Mouse (Mus musculus): ENCODE results near the gene Sim1. TPM values are rescaled to one million over a fixed set of nuclear protein-coding genes. Genes with fewer than 3 reads are reported as not detected.

The Sim1 gene
- polyA plus RNA-seq, 1 experiment from 2014 or later: not detected

- Histone ChIP-seq H3K4me3 (replicated peaks) (no peak overlapping the region), H3K36me3 (replicated peaks) (no peaks in the 10 kb centered on the region), H3K9ac (no peak overlapping the region), H3K4me1 (replicated peaks) (no peaks in the 10 kb centered on the region; the same call in 1 of the 2 replicates), H3K27ac (replicated peaks) (no peak overlapping the region), H3K27me3 (peaks cover 96% of the 10 kb centered on the region), H3K4me2 (no peak overlapping the region; the same call in 1 of the 2 replicates), H3K9me3 (replicated peaks) (no peaks in the 10 kb centered on the region)
- ATAC-seq (ENCODE audit: insufficient read depth): no peak
- 2% methylated on average over 43 of the region's 43 CpGs for WGBS (ENCODE audit: insufficient replicate concordance)
These were observed 8.5 kb downstream of the Sim1 start for GRCm38 (mm10) chr10:50902741-50903715.

- H3K27ac ChIP-seq (replicated peaks): no peak overlapping the region
- no peaks in the 10 kb centered on the region; the same call in 1 of the 2 replicates for H3K4me1 ChIP-seq (replicated peaks)
- H3K9ac ChIP-seq: no peak overlapping the region
- H3K36me3 ChIP-seq (replicated peaks): no peaks in the 10 kb centered on the region
- no peak overlapping the region for H3K4me3 ChIP-seq (replicated peaks)
- no peaks in the 10 kb centered on the region for H3K9me3 ChIP-seq (replicated peaks)
- H3K4me2 ChIP-seq: no peak overlapping the region
- no peak for ATAC-seq (ENCODE audit: insufficient read depth)
- WGBS (ENCODE audit: insufficient replicate concordance): 3% methylated on average over 26 of the region's 26 CpGs
- H3K27me3 ChIP-seq: peaks cover 97% of the 10 kb centered on the region
These were observed 9.6 kb downstream of the Sim1 start for GRCm38 (mm10) chr10:50903846-50904763.

- Histone ChIP-seq H3K27ac (replicated peaks) (no peak overlapping the region), H3K27me3 (peaks cover 100% of the 10 kb centered on the region), H3K36me3 (replicated peaks) (no peaks in the 10 kb centered on the region), H3K4me3 (replicated peaks) (no peak overlapping the region), H3K9me3 (replicated peaks) (no peaks in the 10 kb centered on the region), H3K9ac (no peak overlapping the region), H3K4me1 (replicated peaks) (no peaks in the 10 kb centered on the region; the same call in 1 of the 2 replicates), H3K4me2 (no peak overlapping the region)
- 7% methylated on average over 29 of the region's 29 CpGs for WGBS (ENCODE audit: insufficient replicate concordance)
- ATAC-seq (ENCODE audit: insufficient read depth): no peak
These were observed 10.5 kb downstream of the Sim1 start for GRCm38 (mm10) chr10:50904764-50905701.

DNA sequence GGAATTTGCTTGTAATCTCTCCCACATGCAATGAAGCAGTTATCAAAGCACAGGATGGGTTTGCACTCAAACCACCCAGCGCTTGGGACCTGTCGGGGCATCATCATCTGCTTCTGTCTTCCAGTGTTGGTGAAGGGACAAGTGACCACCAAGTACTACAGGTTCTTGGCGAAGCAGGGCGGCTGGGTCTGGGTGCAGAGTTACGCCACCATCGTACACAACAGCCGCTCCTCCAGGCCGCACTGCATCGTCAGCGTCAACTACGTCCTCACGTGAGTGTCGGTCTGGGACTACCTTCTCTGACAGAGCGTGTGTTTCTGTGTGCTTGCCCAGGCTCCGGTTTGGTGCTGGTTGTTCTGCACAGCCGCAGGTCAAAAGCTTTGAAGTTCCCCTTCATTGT, 15.8 kb downstream of the Sim1 start:
- Histone ChIP-seq H3K4me1 (replicated peaks) (no peaks in the 10 kb centered on the region), H3K9me3 (replicated peaks) (no peaks in the 10 kb centered on the region), H3K9ac (no peak overlapping the region), H3K4me2 (no peak overlapping the region), H3K27me3 (peaks cover 74% of the 10 kb centered on the region), H3K4me3 (replicated peaks) (no peak overlapping the region), H3K27ac (replicated peaks) (no peak overlapping the region), H3K36me3 (replicated peaks) (no peaks in the 10 kb centered on the region)
- WGBS (ENCODE audit: insufficient replicate concordance): 1% methylated on average over 16 of the region's 16 CpGs
- ATAC-seq (ENCODE audit: insufficient read depth): no peak

DNA sequence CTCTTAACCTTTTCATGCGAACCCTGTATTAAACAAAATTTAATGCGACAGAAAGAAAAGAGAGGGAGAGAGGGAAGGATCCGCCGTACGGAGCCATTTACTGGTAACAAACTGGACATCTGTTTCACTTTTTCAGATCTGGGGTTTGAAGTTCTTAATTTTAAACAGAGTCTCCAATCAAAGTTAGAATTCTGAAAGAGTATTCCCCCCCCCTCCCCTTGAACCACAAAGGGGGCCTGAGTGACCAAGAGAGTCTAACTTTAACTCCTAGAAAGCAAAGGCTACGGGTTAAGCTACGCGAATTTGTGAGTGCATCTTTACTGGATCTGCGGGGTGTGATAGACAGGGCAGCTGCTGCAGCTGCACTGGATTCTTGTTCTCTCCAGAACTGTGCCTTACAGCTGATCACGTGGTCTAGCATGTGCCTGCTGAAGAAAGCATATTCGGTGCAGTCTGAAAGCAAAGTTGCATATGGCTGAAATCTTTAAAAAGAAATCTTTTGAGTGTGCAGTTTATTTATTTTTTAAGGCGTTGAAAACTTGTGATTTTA, 16.4 kb downstream of the Sim1 start:
- Histone ChIP-seq H3K4me3 (replicated peaks) (no peak overlapping the region), H3K4me2 (no peak overlapping the region)
- 6% methylated on average over 12 of the region's 12 CpGs for WGBS (ENCODE audit: insufficient replicate concordance)

GRCm38 (mm10) chr10:50915607-50916006, 21.1 kb downstream of the Sim1 start:
- no peaks in the 10 kb centered on the region for H3K36me3 ChIP-seq (replicated peaks)
- WGBS (ENCODE audit: insufficient replicate concordance): 34% methylated on average over 2 of the region's 2 CpGs
- no peak overlapping the region for H3K27ac ChIP-seq (replicated peaks)
- no peaks in the 10 kb centered on the region for H3K9me3 ChIP-seq (replicated peaks)
- H3K4me3 ChIP-seq (replicated peaks): no peak overlapping the region
- no peak for ATAC-seq (ENCODE audit: insufficient read depth)
- no peak overlapping the region for H3K9ac ChIP-seq
- H3K27me3 ChIP-seq: peaks cover 22% of the 10 kb centered on the region
- no peak overlapping the region for H3K4me2 ChIP-seq
- no peaks in the 10 kb centered on the region for H3K4me1 ChIP-seq (replicated peaks)

More for the DNA sequence above, 16.4 kb downstream of the Sim1 start:
- Histone ChIP-seq H3K9me3 (replicated peaks) (no peaks in the 10 kb centered on the region), H3K36me3 (replicated peaks) (no peaks in the 10 kb centered on the region), H3K9ac (no peak overlapping the region), H3K27me3 (peaks cover 68% of the 10 kb centered on the region), H3K27ac (replicated peaks) (no peak overlapping the region), H3K4me1 (replicated peaks) (no peaks in the 10 kb centered on the region)
- no peak for ATAC-seq (ENCODE audit: insufficient read depth)

GRCm38 (mm10) chr10:50929281-50929680, 34.7 kb downstream of the Sim1 start:
- H3K4me3 ChIP-seq (replicated peaks): no peak overlapping the region
- 55% methylated on average over 5 of the region's 5 CpGs for WGBS (ENCODE audit: insufficient replicate concordance)
- no peaks in the 10 kb centered on the region for H3K4me1 ChIP-seq (replicated peaks)
- H3K9me3 ChIP-seq (replicated peaks): no peaks in the 10 kb centered on the region
- H3K4me2 ChIP-seq: no peak overlapping the region
- H3K9ac ChIP-seq: no peak overlapping the region
- no peak for ATAC-seq (ENCODE audit: insufficient read depth)
- no peak overlapping the region for H3K27ac ChIP-seq (replicated peaks)
- H3K36me3 ChIP-seq (replicated peaks): no peaks in the 10 kb centered on the region
- H3K27me3 ChIP-seq: no peaks in the 10 kb centered on the region

DNA sequence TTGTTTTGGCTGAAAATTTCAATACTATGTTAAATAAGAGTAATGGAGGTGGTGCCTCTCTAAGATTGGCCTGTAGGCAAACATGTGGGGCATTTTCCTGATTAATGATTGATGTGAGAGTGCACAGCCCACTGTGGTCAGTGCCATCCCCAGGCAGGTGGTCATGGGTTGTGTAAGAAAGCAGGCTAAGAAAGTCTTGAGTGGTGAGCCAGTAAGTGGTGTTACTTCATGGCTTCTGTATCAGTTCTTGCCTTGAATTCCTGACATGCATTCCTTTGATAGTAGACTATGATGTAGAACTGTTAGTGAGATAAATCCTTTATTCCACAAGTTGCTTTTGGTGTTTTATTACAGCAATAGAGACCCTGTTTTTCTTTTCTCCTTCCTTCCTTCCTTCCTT, 41.1 kb downstream of the Sim1 start:
- Histone ChIP-seq H3K4me2 (no peak overlapping the region), H3K9ac (no peak overlapping the region), H3K4me3 (replicated peaks) (no peak overlapping the region), H3K27ac (replicated peaks) (no peak overlapping the region), H3K4me1 (replicated peaks) (no peaks in the 10 kb centered on the region), H3K36me3 (replicated peaks) (no peaks in the 10 kb centered on the region), H3K27me3 (no peaks in the 10 kb centered on the region), H3K9me3 (replicated peaks) (no peaks in the 10 kb centered on the region)
- ATAC-seq (ENCODE audit: insufficient read depth): no peak

DNA sequence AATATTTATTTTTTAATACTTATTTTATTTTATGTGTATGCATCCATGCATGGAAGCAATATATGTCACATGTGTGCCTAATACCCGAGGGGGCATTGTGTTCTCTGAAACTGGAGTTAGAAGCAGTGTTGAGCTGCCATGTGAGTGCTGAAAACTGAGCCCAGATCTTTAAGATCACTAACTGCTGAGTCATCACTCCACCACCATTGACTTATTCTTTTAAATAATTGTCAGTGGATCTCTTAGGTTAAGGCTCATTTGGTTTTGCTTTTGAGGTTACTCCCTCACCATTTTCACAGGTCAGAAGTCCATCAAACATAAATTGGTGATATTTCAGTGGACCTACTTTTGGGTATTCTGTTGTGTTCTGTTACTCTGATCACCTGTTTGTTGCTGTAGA, 79.1 kb downstream of the Sim1 start:
- Histone ChIP-seq H3K4me3 (replicated peaks) (no peak overlapping the region), H3K9me3 (replicated peaks) (no peaks in the 10 kb centered on the region), H3K4me1 (replicated peaks) (no peaks in the 10 kb centered on the region), H3K36me3 (replicated peaks) (no peaks in the 10 kb centered on the region), H3K27me3 (no peaks in the 10 kb centered on the region), H3K4me2 (no peak overlapping the region), H3K9ac (no peak overlapping the region), H3K27ac (replicated peaks) (no peak overlapping the region)
- WGBS (ENCODE audit: insufficient replicate concordance): 42% methylated on average over 1 of the region's 1 CpGs
- no peak for ATAC-seq (ENCODE audit: insufficient read depth)

DNA sequence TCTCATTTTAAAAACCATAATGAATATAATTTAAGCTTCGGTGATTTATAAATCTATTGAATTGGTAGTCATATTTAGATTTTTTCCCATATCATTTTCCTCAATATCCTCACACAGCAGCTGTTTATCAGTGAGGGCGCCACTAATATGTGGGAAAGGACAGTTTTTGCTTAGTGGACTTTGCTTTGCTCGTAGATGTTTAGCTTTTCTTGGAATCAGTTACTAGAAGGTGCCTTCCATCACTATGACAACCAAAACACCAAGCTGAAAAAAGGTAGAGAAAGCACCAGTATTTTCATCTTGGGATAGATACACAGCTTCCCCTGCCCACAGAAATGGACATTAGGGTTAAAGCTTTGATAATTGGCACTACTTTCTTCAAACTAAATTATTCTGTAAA, 87.3 kb downstream of the Sim1 start:
- no peak overlapping the region for H3K9ac ChIP-seq
- H3K4me3 ChIP-seq (replicated peaks): no peak overlapping the region
- 65% methylated on average over 3 of the region's 3 CpGs for WGBS (ENCODE audit: insufficient replicate concordance)
- ATAC-seq (ENCODE audit: insufficient read depth): no peak
- no peak overlapping the region for H3K4me2 ChIP-seq
- H3K36me3 ChIP-seq (replicated peaks): no peaks in the 10 kb centered on the region
- no peaks in the 10 kb centered on the region for H3K4me1 ChIP-seq (replicated peaks)
- H3K9me3 ChIP-seq (replicated peaks): no peaks in the 10 kb centered on the region
- H3K27ac ChIP-seq (replicated peaks): no peak overlapping the region
- H3K27me3 ChIP-seq: no peaks in the 10 kb centered on the region
